Mouse (Mus musculus) limb, embryonic 11.5 days (tissue): ENCODE data around the gene Thpo. TPM values are rescaled to one million over a fixed set of nuclear protein-coding genes. Genes with fewer than 3 reads are reported as not detected.

Source experiments
- ATAC-seq: fragments of 200-750 bp; cut with Nextera tagmentation; 2 replicates; pipeline ENCODE4 v1.8.0; 2017; ENCODE audit warnings: low read depth; ENCODE audit not compliant: insufficient number of reproducible peaks, low FRiP score, low TSS enrichment
- DNase-seq: peaks from one replicate; pipeline ENCODE4 v3.0.0-alpha.2; 2015; ENCODE audit warnings: low spot score
- H3K27ac ChIP-seq: fragments of 300-500 bp; sonication (generic); replicated peaks from 2 replicates; pipeline ENCODE4 v1.5.1; 2014; ENCODE audit warnings: low read depth, mild to moderate bottlenecking, low read length
- H3K27me3 ChIP-seq: fragments of 300-500 bp; sonication (generic); 2 replicates; pipeline ENCODE4 v1.6.1; 2014; ENCODE audit warnings: mild to moderate bottlenecking, low read length, mixed read lengths; ENCODE audit not compliant: control insufficient read depth, insufficient read depth
- H3K36me3 ChIP-seq: fragments of 300-500 bp; sonication (generic); 2 replicates; pipeline ENCODE4 v1.6.1; 2014; ENCODE audit warnings: mild to moderate bottlenecking, low read length, moderate library complexity, mixed read lengths; ENCODE audit not compliant: control insufficient read depth, insufficient read depth
- H3K4me1 ChIP-seq: fragments of 300-500 bp; sonication (generic); 2 replicates; pipeline ENCODE4 v1.6.1; 2014; ENCODE audit warnings: low read length, mixed read lengths; ENCODE audit not compliant: control insufficient read depth, insufficient read depth
- H3K4me2 ChIP-seq: fragments of 300-500 bp; sonication (generic); 2 replicates; pipeline ENCODE4 v1.6.1; 2014; ENCODE audit warnings: low read depth, mild to moderate bottlenecking, moderate library complexity; ENCODE audit not compliant: severe bottlenecking
- H3K4me3 ChIP-seq: fragments of 300-500 bp; sonication (generic); 2 replicates; pipeline ENCODE4 v1.5.1; 2014; ENCODE audit warnings: low read depth, low read length
- H3K9ac ChIP-seq: fragments of 300-500 bp; sonication (generic); 2 replicates; pipeline ENCODE4 v1.6.1; 2014; ENCODE audit warnings: mild to moderate bottlenecking, low read length
- H3K9me3 ChIP-seq: fragments of 300-500 bp; sonication (generic); 2 replicates; pipeline ENCODE4 v1.6.1; 2016; ENCODE audit warnings: low read length; ENCODE audit not compliant: control insufficient read depth
- WGBS: fragments of 180-500 bp; shearing (Covaris S2); extraction: QIAGEN DNeasy Blood & Tissue Kit; methylation state at CpG from one replicate; pipeline ENCODE4 v1.1.7; 2014; 5-methylcytosine and 5-hydroxymethylcytosine counted together
- polyA plus RNA-seq: library from polyadenylated mRNA; unstranded; fragments of >200 nt; fragmentation: Nextera tagmentation; extraction: Ambion mirVana; gene quantifications from 2 replicates; pipeline ENCODE4 v1.2.1, GENCODE M21; 2014

Gene Thpo
- polyA plus RNA-seq, 1 experiment from 2014 or later, result 0.28 TPM

DNA sequence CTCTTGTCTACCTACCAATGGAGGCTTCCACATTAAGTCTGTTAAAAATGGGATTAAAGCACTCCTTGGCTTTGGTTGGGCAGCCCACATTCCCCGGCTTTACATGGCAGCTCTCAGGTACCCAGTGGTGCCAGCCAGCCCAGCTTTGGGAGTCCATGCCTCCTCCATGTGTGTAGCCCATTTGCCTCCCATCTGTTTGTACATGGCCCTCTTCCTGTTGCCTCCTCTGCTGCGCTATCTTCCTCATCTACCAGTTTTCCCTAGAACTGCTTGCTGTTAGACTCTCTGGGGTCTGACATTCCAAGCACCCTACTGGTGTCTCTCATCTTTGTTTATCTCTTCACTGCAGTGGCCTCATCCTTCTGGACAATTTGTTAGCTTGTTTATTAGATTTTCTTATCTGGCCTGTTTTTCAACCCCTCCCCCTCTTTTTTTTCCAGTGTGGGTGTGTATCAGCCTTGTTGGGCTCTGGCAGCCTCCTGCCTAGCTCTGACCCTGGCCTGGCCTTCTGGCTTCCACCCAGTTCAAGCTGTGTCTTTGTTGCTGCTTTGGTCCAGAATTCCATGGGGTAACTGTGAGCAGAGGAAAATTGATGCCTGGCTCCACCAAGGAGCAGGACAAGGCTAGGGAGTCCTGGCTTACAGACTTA lies 27.8 kb downstream of the Thpo start:
- Histone ChIP-seq H3K4me1 (peaks cover 11% of the 10 kb centered on the region), H3K9ac (no peak overlapping the region), H3K36me3 (peaks cover 16% of the 10 kb centered on the region), H3K27me3 (no peaks in the 10 kb centered on the region), H3K4me2 (no peak overlapping the region), H3K4me3 (no peak overlapping the region), H3K9me3 (no peaks in the 10 kb centered on the region), H3K27ac (no peak overlapping the region)
- ATAC-seq (no peak), DNase-seq (no peak)
- 90% methylated on average over 2 of the region's 2 CpGs for whole genome bisulfite sequencing

DNA sequence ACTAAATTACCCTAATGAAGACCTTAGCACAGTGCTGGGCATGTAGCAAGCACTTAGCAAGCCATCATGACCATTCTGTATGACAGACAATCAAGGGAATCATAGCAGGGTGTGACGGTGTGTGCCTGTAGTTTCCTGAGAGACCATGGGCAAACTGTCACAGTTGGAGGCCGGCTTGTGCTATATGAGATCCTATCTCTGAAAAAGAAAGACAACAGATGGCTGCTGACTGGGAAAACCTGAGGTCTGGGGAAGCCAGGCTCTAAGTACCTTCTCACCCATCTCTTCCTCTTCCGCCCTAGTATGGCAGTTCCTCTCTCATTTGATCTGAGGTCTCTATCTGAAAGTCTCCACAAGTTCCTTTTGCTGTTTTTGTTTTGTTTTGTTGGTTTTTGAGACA lies 28.5 kb downstream of the Thpo start:
- Histone ChIP-seq H3K27ac (no peak overlapping the region), H3K4me1 (peaks cover 16% of the 10 kb centered on the region), H3K9ac (no peak overlapping the region), H3K36me3 (peaks cover 9% of the 10 kb centered on the region), H3K27me3 (no peaks in the 10 kb centered on the region), H3K9me3 (no peaks in the 10 kb centered on the region), H3K4me2 (no peak overlapping the region), H3K4me3 (no peak overlapping the region)
- DNase-seq, result no peak
- WGBS, result 81% methylated on average over 3 of the region's 3 CpGs
- no peak for ATAC-seq

DNA sequence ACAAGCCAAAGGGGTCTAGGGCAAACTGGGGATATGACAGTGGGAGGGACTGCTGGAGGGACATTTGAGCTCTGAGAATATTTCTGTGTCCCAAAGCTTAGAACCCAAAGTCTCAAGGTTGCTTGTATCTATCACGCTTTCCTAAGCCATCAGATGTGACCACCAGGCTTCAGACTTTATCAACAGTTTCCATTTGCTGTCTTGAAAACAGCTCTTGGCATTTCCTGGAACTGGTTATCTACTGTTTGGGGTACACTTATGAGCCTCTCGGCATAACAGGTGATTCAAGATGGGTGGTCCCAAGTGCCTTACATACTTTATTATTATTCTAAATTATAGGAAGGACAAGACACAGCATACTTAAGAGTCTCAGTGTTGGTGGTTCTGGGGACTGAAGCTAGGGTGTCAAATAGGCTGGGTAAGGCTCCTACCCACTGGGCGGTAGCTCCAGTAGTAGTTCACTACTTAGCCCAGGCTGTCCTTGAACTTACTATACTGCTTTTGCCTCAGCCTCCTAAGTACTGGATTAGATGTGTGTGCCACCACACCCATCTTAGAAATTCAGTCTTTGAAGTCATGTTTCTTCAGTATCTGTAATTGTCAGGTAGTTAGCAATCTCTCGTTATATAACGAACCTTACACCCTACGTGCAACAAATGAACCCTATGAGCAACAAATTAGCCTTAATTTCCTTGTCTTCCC lies 30.5 kb downstream of the Thpo start:
- H3K4me1 ChIP-seq, result peaks cover 23% of the 10 kb centered on the region
- 89% methylated on average over 6 of the region's 6 CpGs for WGBS
- H3K36me3 ChIP-seq, result peaks cover 2% of the 10 kb centered on the region
- ATAC-seq (no peak), DNase-seq (no peak)
- H3K4me2 ChIP-seq, result no peak overlapping the region
- H3K27me3 ChIP-seq, result no peaks in the 10 kb centered on the region
- no peak overlapping the region for H3K4me3 ChIP-seq
- no peaks in the 10 kb centered on the region for H3K9me3 ChIP-seq
- no peak overlapping the region for H3K9ac ChIP-seq
- no peak overlapping the region for H3K27ac ChIP-seq

DNA sequence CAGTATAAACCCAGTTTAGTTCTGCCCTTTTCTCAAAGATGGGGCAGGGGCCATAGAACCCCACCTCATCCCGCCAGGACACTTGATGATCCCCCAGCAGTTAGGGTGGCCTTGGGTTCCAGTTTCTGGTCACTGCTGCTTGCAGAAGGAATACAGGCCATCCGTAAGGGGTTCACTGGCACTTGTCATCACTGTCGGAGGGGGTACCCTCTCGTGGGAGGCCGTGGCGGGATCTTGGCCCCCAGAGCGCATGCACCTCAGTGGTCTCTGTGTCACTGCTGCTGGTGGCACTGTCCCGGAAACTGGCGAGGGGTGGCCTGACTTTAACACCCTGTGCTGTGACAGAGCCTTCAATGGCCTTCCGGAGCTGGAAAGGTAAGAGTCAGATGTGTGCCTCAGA lies 31.2 kb downstream of the Thpo start:
- peaks cover 23% of the 10 kb centered on the region for H3K4me1 ChIP-seq
- no peaks in the 10 kb centered on the region; the same call in none of the 2 replicates for H3K36me3 ChIP-seq
- H3K9me3 ChIP-seq, result no peaks in the 10 kb centered on the region
- no peak for DNase-seq
- no peak overlapping the region for H3K4me3 ChIP-seq
- no peaks in the 10 kb centered on the region for H3K27me3 ChIP-seq
- no peak overlapping the region for H3K27ac ChIP-seq
- H3K4me2 ChIP-seq, result no peak overlapping the region
- no peak overlapping the region for H3K9ac ChIP-seq
- WGBS, result 95% methylated on average over 10 of the region's 10 CpGs
- ATAC-seq, result no peak

DNA sequence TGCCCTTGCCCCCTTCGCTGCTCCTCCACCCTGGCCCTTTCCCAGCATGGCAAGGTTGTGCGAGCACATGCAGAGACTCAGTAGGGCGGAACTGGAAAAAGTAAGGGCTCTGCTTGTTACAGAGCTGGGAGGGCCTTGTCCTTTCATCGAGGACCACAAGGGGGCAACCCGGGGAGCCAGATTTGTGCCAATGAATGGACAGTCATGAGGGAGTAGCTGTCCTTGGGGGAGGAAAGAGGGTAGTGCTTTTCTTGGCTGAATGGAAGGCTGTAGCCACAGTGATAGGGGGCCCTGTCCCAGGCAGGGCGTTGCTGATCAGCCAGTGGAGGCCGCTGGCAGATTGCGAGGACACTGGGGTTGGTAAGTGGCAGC lies 31.8 kb downstream of the Thpo start:
- no peak overlapping the region for H3K4me3 ChIP-seq
- DNase-seq, result peak; percentile 80
- H3K27ac ChIP-seq, result peak overlapping the region; percentile 2; the same call in 1 of the 2 replicates
- H3K4me2 ChIP-seq, result no peak overlapping the region
- H3K9me3 ChIP-seq, result no peaks in the 10 kb centered on the region
- no peak overlapping the region for H3K9ac ChIP-seq
- no peaks in the 10 kb centered on the region for H3K27me3 ChIP-seq
- no peaks in the 10 kb centered on the region; the same call in none of the 2 replicates for H3K36me3 ChIP-seq
- peaks cover 23% of the 10 kb centered on the region for H3K4me1 ChIP-seq
- WGBS, result 13% methylated on average over 8 of the region's 8 CpGs
- peak; percentile 36; the same call in 1 of the 2 replicates for ATAC-seq

DNA sequence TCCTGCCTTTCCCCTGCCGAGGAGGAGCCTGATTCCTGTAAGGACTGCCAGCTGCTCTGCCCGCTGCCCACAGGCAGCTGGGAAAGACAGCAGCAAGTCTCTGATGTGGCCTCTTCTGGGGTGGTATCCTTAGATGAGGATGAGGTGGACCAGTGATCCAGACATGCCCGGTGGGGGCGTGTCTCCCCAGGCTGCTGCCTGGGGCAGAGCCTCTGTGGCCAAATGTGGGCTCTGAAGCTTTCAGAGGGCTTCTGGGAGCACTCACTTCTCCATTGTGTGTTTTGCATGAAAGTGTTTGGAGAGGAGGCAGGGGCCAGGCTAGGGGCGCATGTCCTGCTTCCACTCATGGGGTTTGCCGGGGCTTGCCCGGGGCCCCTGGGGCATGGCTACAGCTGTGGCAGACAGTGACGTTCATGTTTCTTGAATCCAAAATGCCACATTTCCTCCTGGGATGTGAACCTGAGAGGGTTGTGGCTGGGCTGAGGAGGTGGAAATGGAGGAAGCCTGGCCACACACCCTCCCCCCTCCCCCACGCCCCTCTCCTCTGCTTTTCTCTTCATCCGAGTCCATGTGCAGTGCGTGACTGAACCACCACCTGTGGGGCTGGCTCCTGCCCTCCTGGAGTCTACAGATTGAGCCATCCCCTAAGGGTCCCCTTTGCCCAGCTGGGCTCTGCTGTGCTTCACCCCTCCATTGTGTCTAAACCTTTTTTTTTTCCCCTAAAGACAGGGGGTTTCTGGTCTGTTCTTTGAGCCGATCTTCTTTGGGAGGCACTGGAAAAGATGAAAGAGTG lies 32.4 kb downstream of the Thpo start:
- Histone ChIP-seq H3K4me3 (no peak overlapping the region), H3K9ac (peak overlapping the region; percentile 23), H3K36me3 (no peaks in the 10 kb centered on the region; the same call in 1 of the 2 replicates), H3K27ac (peak overlapping the region; percentile 58; the same call in 1 of the 2 replicates), H3K4me1 (peaks cover 23% of the 10 kb centered on the region), H3K4me2 (no peak overlapping the region; the same call in 1 of the 2 replicates), H3K27me3 (no peaks in the 10 kb centered on the region), H3K9me3 (no peaks in the 10 kb centered on the region)
- 20% methylated on average over 12 of the region's 12 CpGs for WGBS
- ATAC-seq (peak; percentile 31), DNase-seq (peak; percentile 48)

DNA sequence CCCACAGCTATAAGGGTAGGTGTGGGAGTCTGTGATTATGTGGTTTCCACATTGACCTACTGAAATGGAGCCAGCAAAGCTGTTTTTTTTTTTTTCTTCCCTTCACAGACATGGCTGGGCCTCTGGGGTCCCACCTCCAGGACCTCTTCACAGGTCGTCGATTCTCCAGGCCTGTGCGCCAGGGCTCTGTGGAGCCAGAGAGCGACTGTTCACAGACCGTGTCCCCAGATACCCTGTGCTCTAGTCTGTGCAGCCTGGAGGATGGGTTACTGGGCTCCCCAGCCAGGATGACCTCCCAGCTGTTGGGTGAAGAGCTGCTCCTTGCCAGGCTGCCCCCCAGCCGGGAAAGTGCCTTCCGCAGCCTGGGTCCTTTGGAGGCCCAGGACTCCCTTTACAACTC lies 33.0 kb downstream of the Thpo start:
- 46% methylated on average over 7 of the region's 7 CpGs for WGBS
- DNase-seq (no peak), ATAC-seq (peak; percentile 29; the same call in 1 of the 2 replicates)
- Histone ChIP-seq H3K27ac (peak overlapping the region; percentile 58; the same call in 1 of the 2 replicates), H3K36me3 (no peaks in the 10 kb centered on the region; the same call in 1 of the 2 replicates), H3K4me3 (no peak overlapping the region), H3K9ac (peak overlapping the region; percentile 23), H3K27me3 (no peaks in the 10 kb centered on the region), H3K9me3 (no peaks in the 10 kb centered on the region), H3K4me2 (no peak overlapping the region), H3K4me1 (peaks cover 25% of the 10 kb centered on the region)

DNA sequence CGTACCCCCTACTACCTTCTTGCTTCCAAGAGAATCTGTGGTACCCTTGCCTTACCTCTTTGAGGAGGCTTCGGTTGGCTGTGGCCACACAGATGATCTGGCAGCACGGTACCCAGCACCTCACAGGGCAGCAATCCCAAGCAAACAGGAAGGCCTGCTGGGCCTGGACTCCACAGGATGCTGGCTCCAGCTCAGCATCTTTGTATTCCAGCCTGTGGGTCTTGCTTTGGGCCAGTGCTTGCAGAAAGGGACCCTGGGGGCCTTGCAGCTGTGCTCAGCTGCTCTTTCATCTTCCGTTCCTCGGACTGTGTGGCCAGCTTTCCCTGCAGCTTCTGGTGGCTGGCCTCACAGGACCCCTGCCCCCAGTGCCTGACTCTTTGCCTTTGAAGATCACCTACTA lies 34.3 kb downstream of the Thpo start:
- Histone ChIP-seq H3K4me2 (no peak overlapping the region), H3K27ac (peak overlapping the region; percentile 65; the same call in 1 of the 2 replicates), H3K9me3 (no peaks in the 10 kb centered on the region), H3K36me3 (no peaks in the 10 kb centered on the region; the same call in 1 of the 2 replicates), H3K9ac (0 out of 2 replicates have a peak overlapping the region, but pooled peaks have one; percentile 17), H3K4me1 (peaks cover 36% of the 10 kb centered on the region), H3K27me3 (no peaks in the 10 kb centered on the region), H3K4me3 (0 out of 2 replicates have a peak overlapping the region, but pooled peaks have one; percentile 5)
- peak; percentile 47 for DNase-seq
- no peak for ATAC-seq
- WGBS, result 24% methylated on average over 5 of the region's 5 CpGs
